Mouse (Mus musculus) liver, embryonic 14.5 days (tissue): ENCODE measurements around the gene Plekha7. TPM values are rescaled to one million over a fixed set of nuclear protein-coding genes. Genes with fewer than 3 reads are reported as not detected.

Experiments used
- ATAC-seq: fragments of 200-750 bp; cut with Nextera tagmentation; 2 replicates; pipeline ENCODE4 v1.8.0; 2017; ENCODE audit warnings: moderate number of reproducible peaks, mild to moderate bottlenecking, moderate library complexity; ENCODE audit not compliant: insufficient read depth
- DNase-seq, 3 experiments: peaks; one replicate each; pipeline ENCODE4 v3.0.0-alpha.2; 2012 to 2013; ENCODE audit warnings: low read depth in 3 of 3, low spot score in 3 of 3
- H3K27ac ChIP-seq: fragments of 300-500 bp; sonication (generic); 2 replicates; pipeline ENCODE4 v1.5.1; 2014; ENCODE audit warnings: moderate library complexity, mild to moderate bottlenecking, control low read depth, inconsistent platforms
- H3K27me3 ChIP-seq: fragments of 300-500 bp; sonication (generic); 2 replicates; pipeline ENCODE4 v1.6.1; 2014; ENCODE audit warnings: mild to moderate bottlenecking, low read length, moderate library complexity; ENCODE audit not compliant: control insufficient read depth, insufficient read depth
- H3K36me3 ChIP-seq: fragments of 300-500 bp; sonication (generic); replicated peaks from 2 replicates; pipeline ENCODE4 v1.6.1; 2014; ENCODE audit warnings: low read depth; ENCODE audit not compliant: control insufficient read depth, insufficient read depth
- H3K4me1 ChIP-seq, 2 experiments: fragments of 200-500 bp in 1 of 2; fragments of 300-500 bp in 1 of 2; sonication (generic) in 1 of 2; replicated peaks; 2 replicates each; pipeline ENCODE4 v1.6.1; 2012 to 2014; ENCODE audit warnings: antibody characterized with exemption in 1 of 2, inconsistent platforms in 1 of 2, low read length in 1 of 2; ENCODE audit not compliant: control insufficient read depth in 2 of 2, insufficient read depth in 2 of 2
- H3K4me2 ChIP-seq: fragments of 300-500 bp; sonication (generic); 2 replicates; pipeline ENCODE4 v1.6.1; 2014; ENCODE audit warnings: low read depth, mild to moderate bottlenecking, control low read depth, moderate library complexity
- H3K4me3 ChIP-seq, 2 experiments: fragments of 200-500 bp in 1 of 2; fragments of 300-500 bp in 1 of 2; sonication (generic) in 1 of 2; 2 replicates each; pipeline ENCODE4 v1.5.1; 2012 to 2014; ENCODE audit warnings: low read depth in 2 of 2, low read length in 2 of 2, mild to moderate bottlenecking in 2 of 2, control low read depth in 1 of 2, inconsistent platforms in 1 of 2, moderate library complexity in 1 of 2; ENCODE audit not compliant: insufficient read depth in 1 of 2
- H3K9ac ChIP-seq: fragments of 300-500 bp; sonication (generic); replicated peaks from 2 replicates; pipeline ENCODE4 v1.6.1; 2014; ENCODE audit warnings: mild to moderate bottlenecking, control low read depth, moderate library complexity
- H3K9me3 ChIP-seq: fragments of 300-500 bp; sonication (generic); 2 replicates; pipeline ENCODE4 v1.6.1; 2016; ENCODE audit warnings: low read length, mixed read lengths; ENCODE audit not compliant: control insufficient read depth
- CTCF ChIP-seq: IDR thresholded peaks from 2 replicates; pipeline ENCODE4 v1.5.1; 2016; ENCODE audit warnings: antibody characterized with exemption, low read depth, control low read depth
- EP300 ChIP-seq: IDR thresholded peaks from 2 replicates; pipeline ENCODE4 v1.6.1; 2016; ENCODE audit warnings: antibody characterized with exemption, low read depth
- WGBS: fragments of 180-500 bp; shearing (Covaris S2); extraction: QIAGEN DNeasy Blood & Tissue Kit; methylation state at CpG from one replicate; pipeline ENCODE4 v1.1.7; 2014; ENCODE audit not compliant: insufficient replicate concordance; 5-methylcytosine and 5-hydroxymethylcytosine counted together
- polyA plus RNA-seq, 2 experiments: library from polyadenylated mRNA; depleted of rRNA in 1 of 2; stranded (reverse) in 1 of 2; unstranded in 1 of 2; fragments of >200 nt; fragmentation: Nextera tagmentation in 1 of 2; extraction: Ambion mirVana in 1 of 2; gene quantifications; 2 replicates each; pipeline versions ENCODE4 v1.2.1 to v1.2.3; 2012 to 2014

The Plekha7 gene
- polyA plus RNA-seq, 2 experiments = 1.5 to 2.1 TPM

DNA sequence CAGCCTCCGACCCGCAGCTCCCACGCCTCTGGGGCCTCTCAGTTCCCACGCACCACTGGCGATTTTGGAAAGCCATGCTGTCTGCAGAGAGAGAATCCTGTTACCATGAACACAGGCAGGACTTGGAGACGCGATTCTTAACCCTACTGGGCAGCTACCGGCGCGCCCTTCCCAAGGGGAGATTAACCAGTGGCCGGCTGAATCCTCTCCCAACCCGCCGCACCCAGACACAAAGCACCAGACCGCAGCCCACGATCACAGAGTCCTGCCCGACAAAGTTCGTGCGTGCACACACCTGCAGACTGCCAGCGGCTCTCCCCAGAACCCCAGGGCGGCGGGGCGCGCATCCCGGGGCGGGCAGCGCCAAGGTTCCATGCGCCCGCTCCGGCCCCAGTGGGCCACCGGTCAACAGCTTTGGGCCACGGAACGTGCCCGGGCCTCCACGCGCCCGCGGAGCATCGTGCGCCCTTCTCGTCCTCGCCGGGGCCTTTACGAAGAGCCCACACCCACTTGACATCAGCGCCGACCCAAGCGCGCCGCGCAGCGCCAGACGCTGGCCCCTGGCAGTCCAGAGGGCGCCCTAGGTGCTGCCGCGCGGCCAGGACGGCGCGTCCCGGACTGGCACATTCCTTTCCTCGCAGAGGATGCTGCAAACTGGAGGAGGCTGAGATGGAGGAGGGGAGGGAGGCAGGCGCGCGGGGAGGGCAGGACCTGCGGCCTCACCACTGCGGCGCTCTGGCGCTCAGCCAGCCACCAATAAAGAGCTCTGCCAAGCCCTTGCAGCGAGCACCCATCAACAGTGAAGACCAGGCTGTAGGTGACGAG is 70.8 kb downstream of the Plekha7 start:
- Histone ChIP-seq H3K4me3 (peak overlapping the region; percentile 34 to 35), H3K9ac (no peak overlapping the region)
- no peak for DNase-seq

DNA sequence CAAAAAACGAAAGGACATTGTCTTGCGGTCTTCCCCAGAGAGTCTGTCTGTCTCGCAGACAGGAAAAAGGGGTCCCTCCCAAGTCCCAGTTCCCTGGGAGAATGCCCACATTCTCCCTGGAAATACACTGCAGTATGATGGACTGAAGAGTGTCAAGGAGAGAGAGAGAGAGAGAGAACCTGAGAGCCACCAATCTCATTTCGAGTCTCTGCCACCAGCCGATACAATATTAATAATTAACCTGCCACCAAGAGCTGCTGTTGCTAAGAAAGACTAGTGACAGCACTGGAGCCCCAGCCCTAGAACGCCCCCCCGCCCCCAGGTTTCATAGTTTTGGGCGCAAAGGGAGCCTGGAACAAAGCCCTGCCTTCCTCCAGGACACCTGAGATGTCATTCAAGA is 71.6 kb downstream of the Plekha7 start:
- peaks cover 15% of the 10 kb centered on the region for H3K27me3 ChIP-seq
- no peak overlapping the region for H3K9ac ChIP-seq
- H3K9me3 ChIP-seq = no peaks in the 10 kb centered on the region
- WGBS = 50% methylated on average over 8 of the region's 8 CpGs
- no peaks in the 10 kb centered on the region for H3K36me3 ChIP-seq
- peak overlapping the region in 1 of 2 experiments; percentile 35; a peak in 2 of 4 replicates for H3K4me3 ChIP-seq
- TF ChIP-seq EP300 (no peak), CTCF (no peak)
- peak overlapping the region; percentile 20 for H3K4me2 ChIP-seq
- no peak overlapping the region for H3K27ac ChIP-seq
- DNase-seq = no peak
- ATAC-seq = peak; percentile 33; the same call in 1 of the 2 replicates
- H3K4me1 ChIP-seq = no peaks in the 10 kb centered on the region; a peak in 1 of 4 replicates

More for the DNA sequence above, 70.8 kb downstream of the Plekha7 start:
- H3K4me1 ChIP-seq = no peaks in the 10 kb centered on the region; a peak in 1 of 4 replicates
- TF ChIP-seq CTCF (no peak), EP300 (no peak)
- no peak for ATAC-seq
- no peak overlapping the region for H3K27ac ChIP-seq
- H3K4me2 ChIP-seq = peak overlapping the region; percentile 20
- H3K36me3 ChIP-seq = no peaks in the 10 kb centered on the region
- under 1% methylated on average over 69 of the region's 69 CpGs for WGBS
- peaks cover 15% of the 10 kb centered on the region for H3K27me3 ChIP-seq
- no peaks in the 10 kb centered on the region for H3K9me3 ChIP-seq

DNA sequence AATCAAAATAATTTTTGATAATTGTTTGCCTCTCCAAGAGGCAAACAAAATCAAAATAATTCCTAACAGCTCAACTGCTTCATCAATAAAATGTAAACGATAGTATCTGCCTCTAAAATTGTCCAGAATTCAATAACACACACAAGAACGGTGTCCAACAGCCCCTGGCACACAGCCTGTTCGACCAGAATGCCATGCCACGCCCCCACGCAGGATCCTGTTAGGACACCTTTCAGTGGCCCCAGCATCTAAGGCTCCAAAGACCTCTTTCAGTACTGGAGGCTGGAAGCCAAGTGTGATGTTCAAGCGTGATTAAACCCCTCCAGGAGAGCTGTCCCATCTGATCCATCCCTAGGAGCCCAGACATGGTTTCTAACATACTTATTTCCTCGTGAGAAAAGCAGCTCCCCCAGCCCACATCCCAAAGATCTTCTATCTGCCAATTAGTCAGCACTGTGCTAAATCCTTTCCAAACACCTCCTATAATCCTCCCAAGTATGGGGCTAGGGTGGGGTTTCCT is 73.8 kb downstream of the Plekha7 start:
- no peak for ATAC-seq

DNA sequence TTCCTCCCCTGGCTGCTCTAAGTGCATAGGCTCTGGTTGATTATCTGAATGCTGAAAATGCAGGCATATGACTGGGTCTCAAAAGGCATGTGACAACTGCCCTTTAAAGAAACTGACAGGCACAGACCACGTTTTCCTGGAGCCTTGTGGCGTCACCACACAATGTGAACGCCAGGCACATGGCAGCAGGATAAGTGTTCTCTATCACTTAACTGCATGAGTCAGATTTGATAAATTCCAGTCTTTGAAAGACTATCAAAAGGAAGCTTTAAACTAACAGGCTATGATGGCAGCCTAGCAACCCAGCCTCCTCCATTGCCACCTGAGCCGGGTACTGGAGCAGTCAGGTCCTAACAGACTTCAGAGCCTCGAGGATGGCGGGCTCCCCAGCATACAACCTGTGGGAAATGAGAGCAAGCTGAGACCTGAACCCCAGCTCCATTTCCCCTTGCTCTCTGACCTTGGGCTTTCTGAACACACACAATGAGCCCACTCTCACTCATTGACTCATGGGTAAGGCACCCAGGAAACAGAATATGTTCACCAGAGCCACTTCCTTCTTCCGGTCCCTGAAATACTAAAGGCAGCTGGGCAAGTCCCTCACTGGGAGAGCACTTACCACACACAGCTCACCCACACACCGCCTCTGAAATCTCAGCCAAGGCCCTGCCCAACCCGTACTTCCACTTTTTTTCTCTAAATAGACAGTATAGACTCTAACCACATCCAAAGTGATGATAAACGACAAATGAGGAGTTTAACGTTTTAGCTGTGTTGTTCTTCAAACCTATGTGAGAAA is 77.2 kb downstream of the Plekha7 start:
- no peak overlapping the region for H3K9ac ChIP-seq

More for the DNA sequence above, 73.8 kb downstream of the Plekha7 start:
- no peak for DNase-seq
- H3K4me2 ChIP-seq = no peak overlapping the region
- H3K4me3 ChIP-seq = no peak overlapping the region
- H3K27me3 ChIP-seq = peaks cover 15% of the 10 kb centered on the region
- whole genome bisulfite sequencing = 37% methylated on average over 7 of the region's 7 CpGs
- TF ChIP-seq EP300 = no peak
- TF ChIP-seq CTCF = no peak
- peaks cover 0 to 2% of the 10 kb centered on the region in 2 experiments; a peak in 1 of 4 replicates for H3K4me1 ChIP-seq
- no peak overlapping the region for H3K27ac ChIP-seq
- no peaks in the 10 kb centered on the region for H3K36me3 ChIP-seq
- H3K9ac ChIP-seq = no peak overlapping the region
- H3K9me3 ChIP-seq = no peaks in the 10 kb centered on the region

More for the DNA sequence above, 77.2 kb downstream of the Plekha7 start:
- no peak for TF ChIP-seq EP300
- Histone ChIP-seq H3K4me1 (peaks cover 0 to 3% of the 10 kb centered on the region in 2 experiments; a peak in 2 of 4 replicates), H3K36me3 (no peaks in the 10 kb centered on the region), H3K4me3 (no peak overlapping the region), H3K4me2 (no peak overlapping the region), H3K27ac (no peak overlapping the region), H3K9me3 (no peaks in the 10 kb centered on the region), H3K27me3 (no peaks in the 10 kb centered on the region)
- DNase-seq (no peak), ATAC-seq (no peak)
- WGBS = 26% methylated on average over 11 of the region's 11 CpGs
